Mouse (Mus musculus): ENCODE data around the gene Igfbp7.

GRCm38 (mm10) chr5:77379434-77380135, 28.3 kb downstream of the Igfbp7 start:
- TF ChIP-seq CTCF (conservative IDR thresholded peaks at IDR 0.05; ENCODE audit: insufficient read depth, insufficient read length, low read depth, low read length) (no peak), POLR2A (IDR thresholded peaks at IDR 0.05; ENCODE audit: low read depth, low read length) (no peak)
